Mouse (Mus musculus) heart, adult 11 months (tissue): ENCODE results near the gene Aifm3.
A peak's percentile ranks its signal among the peaks of the same experiment; 100 is the strongest.
"Not testable (repeated sequence)": the region's sequence is repeated elsewhere in the genome, so short reads cannot be mapped to it uniquely, and the experiment has no call there.

Source experiments
- DNase-seq: peaks from one replicate; pipeline ENCODE4 v3.0.0; 2022

Aifm3 gene

GRCm38 (mm10) chr16:17502681-17503080, 13.3 kb downstream of the Aifm3 start:
- no peak for DNase-seq

- no peak for DNase-seq
Observed at GRCm38 (mm10) chr16:17507018-17507552, 17.7 kb downstream of the Aifm3 start.

- DNase-seq = not testable (repeated sequence)
Observed at GRCm38 (mm10) chr16:17508031-17508430, 18.6 kb downstream of the Aifm3 start.

GRCm38 (mm10) chr16:17508546-17509239, 19.3 kb downstream of the Aifm3 start, which contains the start of gene Lztr1:
Gene Lztr1, plus strand, starts transcription at chr16:17508688.
- DNase-seq = peak; percentile 99

- no peak for DNase-seq
Observed at GRCm38 (mm10) chr16:17509240-17509597, 19.8 kb downstream of the Aifm3 start.

GRCm38 (mm10) chr16:17510143-17510542, 20.7 kb downstream of the Aifm3 start:
- DNase-seq = no peak

- DNase-seq = no peak
Observed at GRCm38 (mm10) chr16:17510686-17511085, 21.3 kb downstream of the Aifm3 start.

GRCm38 (mm10) chr16:17511431-17511830, 22.0 kb downstream of the Aifm3 start:
- DNase-seq = no peak

GRCm38 (mm10) chr16:17518910-17519309, 29.5 kb downstream of the Aifm3 start:
- no peak for DNase-seq

- peak; percentile 84 for DNase-seq
Observed at GRCm38 (mm10) chr16:17524156-17524555, 34.7 kb downstream of the Aifm3 start.

GRCm38 (mm10) chr16:17525524-17525923, 36.1 kb downstream of the Aifm3 start:
- peak; percentile 88 for DNase-seq

- DNase-seq = no peak
Observed at GRCm38 (mm10) chr16:17526223-17526622, 36.8 kb downstream of the Aifm3 start.

GRCm38 (mm10) chr16:17527606-17528005, 38.2 kb downstream of the Aifm3 start:
- DNase-seq = peak; percentile 81

GRCm38 (mm10) chr16:17528276-17528675, 38.9 kb downstream of the Aifm3 start:
- DNase-seq = peak; percentile 90

- peak; percentile 94 for DNase-seq
Observed at GRCm38 (mm10) chr16:17529981-17530586, 40.7 kb downstream of the Aifm3 start.

- peak; percentile 100 for DNase-seq
Observed at GRCm38 (mm10) chr16:17530640-17531288, 41.4 kb downstream of the Aifm3 start, which contains the start of gene Thap7. Gene Thap7, minus strand, starts transcription at chr16:17531136.

GRCm38 (mm10) chr16:17532271-17532670, 42.9 kb downstream of the Aifm3 start:
- peak; percentile 83 for DNase-seq

- peak; percentile 86 for DNase-seq
Observed at GRCm38 (mm10) chr16:17532676-17533329, 43.4 kb downstream of the Aifm3 start.

- DNase-seq = no peak
Observed at GRCm38 (mm10) chr16:17536584-17536983, 47.2 kb downstream of the Aifm3 start.

GRCm38 (mm10) chr16:17542632-17543031, 53.2 kb downstream of the Aifm3 start:
- DNase-seq = no peak

GRCm38 (mm10) chr16:17552837-17553236, 63.4 kb downstream of the Aifm3 start:
- DNase-seq = no peak

- DNase-seq = peak; percentile 97
Observed at GRCm38 (mm10) chr16:17553910-17554685, 64.7 kb downstream of the Aifm3 start.
